Mouse (Mus musculus) right cerebral cortex, adult 18-20 months (tissue): Measurements from ENCODE around the gene Zfp488.

Source experiments
- DNase-seq: peaks from one replicate; pipeline ENCODE4 v3.0.0; 2022; ENCODE audit warnings: mixed read lengths

Gene Zfp488

DNA sequence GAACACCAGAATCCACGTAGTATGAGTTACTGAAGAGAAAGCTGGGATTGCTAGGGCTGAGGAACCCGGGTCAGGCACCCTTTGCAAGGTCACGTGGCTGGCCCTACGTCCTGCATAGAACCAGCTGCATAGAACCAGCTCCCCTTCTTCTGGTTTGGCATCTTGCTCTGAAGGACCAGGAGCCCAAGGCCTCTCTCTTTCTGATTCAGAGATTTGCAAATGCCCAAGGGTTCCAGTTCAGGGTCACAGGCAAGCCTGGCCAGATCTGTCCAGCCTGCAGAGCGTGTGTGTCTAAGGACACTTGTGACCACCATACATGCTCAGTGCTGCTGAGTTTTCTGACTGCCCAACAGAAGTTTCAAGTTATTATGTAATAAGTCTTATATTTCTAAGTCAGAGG lies 36.3 kb downstream of the Zfp488 start:
- DNase-seq: no peak

GRCm38 (mm10) chr14:33940739-33941138 lies 37.8 kb downstream of the Zfp488 start, which contains the start of gene Gdf2:
TSS of gene Gdf2 (plus strand) at chr14:33941039.
- no peak for DNase-seq

DNA sequence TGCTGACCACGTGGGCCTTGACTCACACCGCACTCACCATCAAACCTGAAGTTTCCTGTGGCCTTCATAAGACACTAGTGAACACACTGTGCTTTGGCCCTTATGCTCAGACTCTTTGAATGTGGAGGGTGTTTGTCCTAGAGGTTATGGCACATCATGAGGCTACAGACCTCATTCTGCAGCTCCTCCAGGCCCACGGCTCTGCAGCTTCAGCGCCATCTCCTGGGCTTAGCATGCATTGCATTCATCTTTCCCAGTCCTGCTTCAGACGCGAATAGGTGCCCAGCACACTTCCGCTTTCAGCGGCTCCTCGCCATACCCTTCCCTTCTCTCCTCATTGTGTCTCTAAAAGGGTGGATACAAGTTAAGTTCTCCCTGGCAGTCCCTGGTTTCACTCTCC lies 39.4 kb downstream of the Zfp488 start:
- DNase-seq: peak; percentile 72

GRCm38 (mm10) chr14:33933778-33934317 lies 44.7 kb downstream of the Zfp488 start:
- DNase-seq: peak; percentile 53

GRCm38 (mm10) chr14:33932935-33933703 lies 45.4 kb downstream of the Zfp488 start:
- peak; percentile 36 for DNase-seq

- no peak for DNase-seq
These were observed 46.7 kb downstream of the Zfp488 start for GRCm38 (mm10) chr14:33931853-33932252.

- DNase-seq: peak; percentile 41
These were observed 55.1 kb downstream of the Zfp488 start, which contains the start of gene Gdf10 for GRCm38 (mm10) chr14:33923168-33924070. TSS of gene Gdf10 (plus strand) at chr14:33923587.

DNA sequence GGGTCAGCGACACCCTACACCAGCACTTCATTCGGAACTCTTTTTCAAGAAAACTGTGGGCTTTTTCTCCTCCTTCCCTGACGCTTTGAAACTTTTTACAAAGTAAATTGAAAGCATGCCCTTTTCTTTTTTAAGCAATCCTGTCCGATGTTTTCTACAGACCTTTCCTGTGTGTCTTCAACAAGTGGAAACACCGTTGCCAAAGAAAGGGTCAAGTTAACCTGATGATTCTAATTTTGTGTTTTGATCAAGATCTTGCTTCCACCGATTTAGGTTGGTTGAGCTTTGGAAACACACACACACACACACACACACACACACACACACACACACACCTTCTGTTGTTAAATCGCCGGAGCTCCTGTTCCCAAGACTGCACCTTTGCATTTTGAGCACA lies 55.8 kb downstream of the Zfp488 start:
- no peak for DNase-seq

- peak; percentile 29 for DNase-seq
These were observed 57.6 kb downstream of the Zfp488 start for GRCm38 (mm10) chr14:33920727-33921559.
